Mouse (Mus musculus): ENCODE measurements around the gene Snx29. TPM values are rescaled to one million over a fixed set of nuclear protein-coding genes. Genes with fewer than 3 reads are reported as not detected.

Snx29 gene
- polyA plus RNA-seq, 1 experiment from 2014 or later = 9.5 TPM

DNA sequence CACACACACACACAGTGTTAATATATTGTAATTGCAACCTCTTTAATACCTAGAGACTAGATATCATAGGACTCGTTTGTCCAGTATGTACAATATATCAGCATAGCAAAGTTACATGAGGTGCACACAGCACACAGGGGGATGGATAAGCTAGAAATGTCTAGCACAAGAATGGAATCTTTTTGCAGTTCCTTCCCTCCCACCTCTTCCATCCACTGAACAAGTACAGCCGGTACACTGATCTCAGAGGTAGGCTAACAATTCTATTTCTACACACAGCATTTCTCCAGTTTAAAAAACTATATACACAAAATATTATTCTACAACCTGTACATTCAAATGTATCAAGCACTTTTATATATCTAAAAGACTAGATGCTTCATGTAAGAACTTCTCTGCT, 194.0 kb downstream of the Snx29 start:
- H3K9me3 ChIP-seq (ENCODE audit: control insufficient read depth, low read length) = no peaks in the 10 kb centered on the region
- H3K27me3 ChIP-seq (ENCODE audit: control insufficient read depth, insufficient read depth, low read length) = no peaks in the 10 kb centered on the region
- no peak overlapping the region for H3K4me3 ChIP-seq (ENCODE audit: low read depth, low read length)
- no peak for ATAC-seq (ENCODE audit: insufficient number of reproducible peaks, low FRiP score, low TSS enrichment, low read depth)
- H3K27ac ChIP-seq (replicated peaks; ENCODE audit: low read depth, low read length) = no peak overlapping the region
- no peaks in the 10 kb centered on the region for H3K36me3 ChIP-seq (ENCODE audit: control insufficient read depth, insufficient read depth, low read length)
- DNase-seq (ENCODE audit: low spot score) = no peak
- H3K4me1 ChIP-seq (ENCODE audit: control insufficient read depth, insufficient read depth, low read length) = no peaks in the 10 kb centered on the region
- no peak overlapping the region for H3K9ac ChIP-seq (ENCODE audit: low read length)
- H3K4me2 ChIP-seq (ENCODE audit: low read depth, severe bottlenecking) = no peak overlapping the region
- WGBS = 89% methylated on average over 2 of the region's 2 CpGs

DNA sequence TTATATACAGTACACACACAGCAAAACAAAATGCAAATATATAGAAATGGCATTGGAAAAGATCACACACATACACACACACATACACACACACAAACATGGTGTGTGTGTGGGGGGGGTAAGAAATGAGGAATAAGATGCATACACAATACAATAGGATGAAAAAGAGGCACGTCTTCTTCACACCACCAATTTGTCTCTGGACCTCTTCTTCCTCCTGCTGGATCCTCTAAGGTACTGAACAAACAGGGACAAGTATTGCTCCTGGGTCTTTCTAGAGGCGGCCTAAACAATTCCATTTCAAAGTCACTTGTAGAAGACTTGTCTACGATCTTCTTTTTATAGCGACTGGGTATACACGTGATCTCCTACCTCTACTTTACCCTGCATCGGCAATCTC, 194.7 kb downstream of the Snx29 start:
- H3K36me3 ChIP-seq (ENCODE audit: control insufficient read depth, insufficient read depth, low read length) = no peaks in the 10 kb centered on the region
- no peak for ATAC-seq (ENCODE audit: insufficient number of reproducible peaks, low FRiP score, low TSS enrichment, low read depth)
- 96% methylated on average over 6 of the region's 6 CpGs for WGBS

GRCm38 (mm10) chr16:11518803-11519498, 196.2 kb downstream of the Snx29 start:
- 64% methylated on average over 12 of the region's 12 CpGs for WGBS
- H3K36me3 ChIP-seq (ENCODE audit: control insufficient read depth, insufficient read depth, low read length) = no peaks in the 10 kb centered on the region
- H3K27me3 ChIP-seq (ENCODE audit: control insufficient read depth, insufficient read depth, low read length) = no peaks in the 10 kb centered on the region
- ATAC-seq (ENCODE audit: insufficient number of reproducible peaks, low FRiP score, low TSS enrichment, low read depth) (no peak), DNase-seq (ENCODE audit: low spot score) (no peak)
- H3K27ac ChIP-seq (replicated peaks; ENCODE audit: low read depth, low read length) = no peak overlapping the region
- H3K9me3 ChIP-seq (ENCODE audit: control insufficient read depth, low read length) = no peaks in the 10 kb centered on the region
- H3K9ac ChIP-seq (ENCODE audit: low read length) = no peak overlapping the region
- H3K4me1 ChIP-seq (ENCODE audit: control insufficient read depth, insufficient read depth, low read length) = no peaks in the 10 kb centered on the region
- H3K4me2 ChIP-seq (ENCODE audit: low read depth, severe bottlenecking) = no peak overlapping the region
- H3K4me3 ChIP-seq (ENCODE audit: low read depth, low read length) = no peak overlapping the region

More for the DNA sequence above, 194.7 kb downstream of the Snx29 start:
- Histone ChIP-seq H3K4me3 (ENCODE audit: low read depth, low read length) (no peak overlapping the region), H3K4me2 (ENCODE audit: low read depth, severe bottlenecking) (no peak overlapping the region), H3K9ac (ENCODE audit: low read length) (no peak overlapping the region), H3K27ac (replicated peaks; ENCODE audit: low read depth, low read length) (no peak overlapping the region), H3K27me3 (ENCODE audit: control insufficient read depth, insufficient read depth, low read length) (no peaks in the 10 kb centered on the region), H3K9me3 (ENCODE audit: control insufficient read depth, low read length) (no peaks in the 10 kb centered on the region), H3K4me1 (ENCODE audit: control insufficient read depth, insufficient read depth, low read length) (no peaks in the 10 kb centered on the region)
- no peak for DNase-seq (ENCODE audit: low spot score)

- Histone ChIP-seq H3K9ac (ENCODE audit: low read length) (no peak overlapping the region), H3K27ac (replicated peaks; ENCODE audit: low read depth, low read length) (no peak overlapping the region), H3K4me2 (ENCODE audit: low read depth, severe bottlenecking) (no peak overlapping the region), H3K4me3 (ENCODE audit: low read depth, low read length) (no peak overlapping the region), H3K27me3 (ENCODE audit: control insufficient read depth, insufficient read depth, low read length) (no peaks in the 10 kb centered on the region), H3K9me3 (ENCODE audit: control insufficient read depth, low read length) (no peaks in the 10 kb centered on the region), H3K4me1 (ENCODE audit: control insufficient read depth, insufficient read depth, low read length) (no peaks in the 10 kb centered on the region), H3K36me3 (ENCODE audit: control insufficient read depth, insufficient read depth, low read length) (no peaks in the 10 kb centered on the region)
- no peak for ATAC-seq (ENCODE audit: insufficient number of reproducible peaks, low FRiP score, low TSS enrichment, low read depth)
- DNase-seq (ENCODE audit: low spot score) = no peak
- WGBS = 79% methylated on average over 10 of the region's 10 CpGs
Measured at GRCm38 (mm10) chr16:11526104-11526786, 203.5 kb downstream of the Snx29 start.

DNA sequence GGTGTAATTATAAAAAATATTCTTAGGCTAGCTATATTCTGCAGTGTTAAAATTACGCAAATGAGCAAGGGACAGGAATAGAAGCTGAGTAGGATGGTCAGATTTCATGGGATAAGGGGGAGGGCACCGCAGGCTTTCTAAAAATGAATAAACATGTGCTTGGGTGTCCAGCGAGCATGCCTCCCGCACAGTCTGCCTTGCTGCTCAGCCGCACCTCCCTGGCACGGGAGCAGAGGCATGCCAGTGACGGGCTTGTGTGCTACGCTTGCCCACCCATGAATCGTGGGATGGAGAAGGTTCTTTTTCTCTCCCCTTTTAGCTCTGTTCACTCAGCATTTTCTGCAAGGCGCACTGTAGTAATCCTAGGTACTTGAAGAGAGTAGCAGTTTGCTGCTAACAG, 204.3 kb downstream of the Snx29 start:
- Histone ChIP-seq H3K27ac (replicated peaks; ENCODE audit: low read depth, low read length) (no peak overlapping the region), H3K4me1 (ENCODE audit: control insufficient read depth, insufficient read depth, low read length) (no peaks in the 10 kb centered on the region), H3K9ac (ENCODE audit: low read length) (no peak overlapping the region), H3K27me3 (ENCODE audit: control insufficient read depth, insufficient read depth, low read length) (no peaks in the 10 kb centered on the region), H3K4me3 (ENCODE audit: low read depth, low read length) (no peak overlapping the region), H3K4me2 (ENCODE audit: low read depth, severe bottlenecking) (no peak overlapping the region), H3K9me3 (ENCODE audit: control insufficient read depth, low read length) (no peaks in the 10 kb centered on the region), H3K36me3 (ENCODE audit: control insufficient read depth, insufficient read depth, low read length) (no peaks in the 10 kb centered on the region)
- WGBS = 91% methylated on average over 10 of the region's 10 CpGs
- DNase-seq (ENCODE audit: low spot score) = no peak
- no peak for ATAC-seq (ENCODE audit: insufficient number of reproducible peaks, low FRiP score, low TSS enrichment, low read depth)

DNA sequence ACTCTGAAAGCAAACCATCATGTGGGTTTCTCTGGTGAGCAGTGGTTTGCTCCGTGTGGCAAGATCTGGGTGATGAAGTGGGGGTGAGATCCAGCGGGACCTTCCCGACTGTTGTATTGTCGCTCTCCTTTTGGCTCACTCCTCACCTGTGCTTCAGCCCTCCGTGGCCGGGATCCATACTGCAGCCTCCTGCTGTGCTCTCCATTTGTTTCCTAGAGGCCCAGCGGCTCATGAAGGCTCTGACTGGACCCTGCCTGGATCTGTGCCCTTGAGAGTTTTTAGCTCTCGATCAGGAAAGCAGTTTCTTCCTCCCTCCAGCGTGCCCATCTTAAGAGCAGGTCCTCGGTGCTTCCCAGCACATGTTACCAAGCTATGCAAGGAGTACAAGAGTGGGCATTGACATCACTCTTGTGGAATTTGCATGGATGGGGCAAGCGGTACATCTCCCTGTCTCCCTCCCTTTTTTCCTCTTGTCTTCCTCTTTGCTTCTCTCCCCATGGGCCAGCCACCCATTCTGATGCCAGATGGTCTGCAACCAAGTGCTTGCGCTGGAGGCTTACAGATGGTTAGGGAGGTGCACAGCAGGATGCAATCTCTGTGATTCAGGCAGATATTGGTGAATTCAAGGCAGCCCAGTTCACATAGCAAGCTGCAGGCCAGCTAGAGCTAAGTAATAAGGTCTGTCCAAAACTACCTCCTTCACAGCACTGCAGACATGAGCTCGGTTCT, 207.9 kb downstream of the Snx29 start:
- 52% methylated on average over 13 of the region's 13 CpGs for WGBS
- no peaks in the 10 kb centered on the region for H3K36me3 ChIP-seq (ENCODE audit: control insufficient read depth, insufficient read depth, low read length)
- H3K4me3 ChIP-seq (ENCODE audit: low read depth, low read length) = no peak overlapping the region
- H3K9ac ChIP-seq (ENCODE audit: low read length) = no peak overlapping the region
- DNase-seq (ENCODE audit: low spot score) = no peak
- no peak for ATAC-seq (ENCODE audit: insufficient number of reproducible peaks, low FRiP score, low TSS enrichment, low read depth)
- H3K4me2 ChIP-seq (ENCODE audit: low read depth, severe bottlenecking) = no peak overlapping the region
- H3K27me3 ChIP-seq (ENCODE audit: control insufficient read depth, insufficient read depth, low read length) = no peaks in the 10 kb centered on the region
- H3K4me1 ChIP-seq (ENCODE audit: control insufficient read depth, insufficient read depth, low read length) = no peaks in the 10 kb centered on the region
- H3K9me3 ChIP-seq (ENCODE audit: control insufficient read depth, low read length) = no peaks in the 10 kb centered on the region
- no peak overlapping the region for H3K27ac ChIP-seq (replicated peaks; ENCODE audit: low read depth, low read length)

DNA sequence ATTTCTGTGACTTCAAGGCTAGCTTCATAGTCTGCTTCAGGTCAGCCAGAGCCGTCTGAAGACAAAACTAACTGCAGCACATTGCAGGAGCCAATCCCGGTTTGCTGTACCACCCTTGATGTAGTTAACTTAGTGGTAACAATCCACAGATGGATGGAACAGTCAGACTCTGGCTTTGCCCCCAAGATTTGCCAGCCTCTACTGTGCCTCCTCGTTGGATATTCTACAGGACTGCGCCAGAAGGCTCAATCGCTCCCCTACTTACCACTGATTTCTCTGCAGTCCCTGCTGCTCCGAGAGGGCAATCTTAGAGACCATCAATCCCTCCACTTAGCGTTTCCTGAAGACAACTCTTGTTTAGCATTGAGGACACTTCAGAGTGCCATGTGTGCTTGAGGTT, 208.7 kb downstream of the Snx29 start:
- Histone ChIP-seq H3K27ac (replicated peaks; ENCODE audit: low read depth, low read length) (no peak overlapping the region), H3K4me1 (ENCODE audit: control insufficient read depth, insufficient read depth, low read length) (no peaks in the 10 kb centered on the region), H3K4me2 (ENCODE audit: low read depth, severe bottlenecking) (no peak overlapping the region), H3K4me3 (ENCODE audit: low read depth, low read length) (no peak overlapping the region), H3K9me3 (ENCODE audit: control insufficient read depth, low read length) (no peaks in the 10 kb centered on the region), H3K9ac (ENCODE audit: low read length) (no peak overlapping the region), H3K36me3 (ENCODE audit: control insufficient read depth, insufficient read depth, low read length) (no peaks in the 10 kb centered on the region), H3K27me3 (ENCODE audit: control insufficient read depth, insufficient read depth, low read length) (no peaks in the 10 kb centered on the region)
- ATAC-seq (ENCODE audit: insufficient number of reproducible peaks, low FRiP score, low TSS enrichment, low read depth) (no peak), DNase-seq (ENCODE audit: low spot score) (no peak)
- WGBS = 83% methylated on average over 7 of the region's 7 CpGs

DNA sequence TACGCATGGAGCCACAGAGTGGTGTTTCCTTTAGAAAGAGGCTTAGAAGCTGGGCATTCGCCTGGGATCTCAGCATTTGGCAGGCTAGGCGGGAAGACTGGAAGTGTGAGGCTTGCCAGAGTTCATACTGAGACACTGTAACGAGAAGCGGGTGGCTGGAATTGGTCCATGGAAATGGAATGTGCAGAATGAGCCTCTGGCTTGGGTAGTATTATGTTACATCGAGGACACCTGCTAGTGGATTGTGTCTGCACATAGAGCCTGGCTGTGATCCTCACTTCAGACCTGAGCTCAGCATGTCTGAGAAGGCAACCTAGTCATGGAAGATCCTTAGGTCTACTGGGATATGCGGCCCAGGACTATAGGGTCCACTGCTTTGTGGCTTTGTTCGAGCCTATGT, 209.9 kb downstream of the Snx29 start:
- no peaks in the 10 kb centered on the region for H3K9me3 ChIP-seq (ENCODE audit: control insufficient read depth, low read length)
- no peak overlapping the region for H3K4me2 ChIP-seq (ENCODE audit: low read depth, severe bottlenecking)
- ATAC-seq (ENCODE audit: insufficient number of reproducible peaks, low FRiP score, low TSS enrichment, low read depth) (0 out of 2 replicates have a peak, but pooled peaks have one; percentile 9), DNase-seq (ENCODE audit: low spot score) (peak; percentile 31)
- no peak overlapping the region for H3K27ac ChIP-seq (replicated peaks; ENCODE audit: low read depth, low read length)
- H3K4me3 ChIP-seq (ENCODE audit: low read depth, low read length) = no peak overlapping the region
- H3K4me1 ChIP-seq (ENCODE audit: control insufficient read depth, insufficient read depth, low read length) = peaks cover under 1% of the 10 kb centered on the region; the same call in 1 of the 2 replicates
- no peaks in the 10 kb centered on the region for H3K36me3 ChIP-seq (ENCODE audit: control insufficient read depth, insufficient read depth, low read length)
- no peaks in the 10 kb centered on the region for H3K27me3 ChIP-seq (ENCODE audit: control insufficient read depth, insufficient read depth, low read length)
- WGBS = 66% methylated on average over 8 of the region's 8 CpGs
- no peak overlapping the region for H3K9ac ChIP-seq (ENCODE audit: low read length)

Measured in limb, embryonic 11.5 days (tissue).